Mouse (Mus musculus) frontal cortex, postnatal 14 days (tissue): ENCODE measurements around the gene Tcaim.
"Not testable (repeated sequence)": the region's sequence is repeated elsewhere in the genome, so short reads cannot be mapped to it uniquely, and the experiment has no call there.

ENCODE experiments used
- DNase-seq, 2 experiments: peaks; one replicate each; pipeline ENCODE4 v3.0.0; 2022; ENCODE audit warnings: low spot score in 2 of 2

Tcaim gene

DNA sequence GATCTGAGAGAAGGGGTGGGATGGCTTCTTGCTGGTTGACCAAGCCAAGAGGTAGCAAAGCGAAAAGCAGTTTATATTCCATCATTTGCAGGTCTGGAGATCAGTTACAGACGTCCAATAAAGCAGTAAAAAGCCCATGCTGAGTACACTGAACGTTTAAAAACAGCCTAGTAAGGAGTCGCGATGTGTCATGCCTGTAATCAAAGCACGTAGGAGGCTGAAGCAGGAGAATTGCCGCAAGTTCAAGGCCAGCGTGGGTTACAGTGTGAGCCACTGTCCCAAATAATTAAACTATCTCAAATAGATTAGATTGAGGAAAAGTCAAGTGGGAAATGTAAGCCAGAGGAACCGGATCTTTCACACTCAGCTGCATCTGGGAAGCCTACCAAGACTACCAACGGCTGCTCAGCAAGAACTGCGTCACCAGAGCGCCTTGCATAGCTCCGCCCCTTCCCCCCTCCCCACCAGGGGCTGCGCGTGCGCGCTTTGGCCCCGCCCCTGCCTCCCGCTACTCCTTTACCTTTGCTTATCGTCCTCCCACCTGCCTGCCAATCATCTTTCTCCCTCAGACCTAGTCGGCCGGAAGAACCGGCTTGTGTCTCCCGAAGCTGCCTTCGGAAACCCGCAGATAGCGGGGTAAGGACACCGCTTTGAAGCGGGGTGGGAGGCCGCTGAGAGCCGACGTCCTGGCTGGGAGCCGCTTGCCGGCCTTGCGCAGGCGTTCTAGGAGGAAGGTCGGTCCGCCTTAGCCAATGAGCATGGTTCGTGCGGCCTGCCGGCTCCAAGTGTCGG lies at the start of gene Tcaim:
Tcaim (plus strand) TSS at position 487 of the 792 bp plus-strand sequence.
- DNase-seq = peak; percentile 80 to 87

DNA sequence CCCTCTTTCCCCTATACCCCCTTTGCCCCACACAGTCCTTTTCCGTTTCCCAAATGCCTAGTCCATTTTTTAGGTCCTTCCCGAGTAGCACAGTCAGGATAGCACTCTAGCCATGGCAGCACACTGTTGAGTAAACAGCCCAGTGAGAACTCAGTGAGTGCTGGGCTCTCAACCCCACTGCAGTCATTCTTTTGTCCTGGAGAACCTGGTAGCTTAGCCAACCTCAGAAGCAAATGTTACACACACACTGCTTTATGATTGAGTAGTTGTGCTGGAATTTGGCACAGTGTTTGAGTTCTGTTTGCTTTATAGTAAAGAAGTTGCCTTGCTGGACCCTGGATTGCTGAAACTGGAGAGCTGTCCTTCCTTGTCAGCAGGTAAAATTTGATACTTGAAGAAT lies 47.7 kb upstream of the Tcaim start:
- no peak for DNase-seq

DNA sequence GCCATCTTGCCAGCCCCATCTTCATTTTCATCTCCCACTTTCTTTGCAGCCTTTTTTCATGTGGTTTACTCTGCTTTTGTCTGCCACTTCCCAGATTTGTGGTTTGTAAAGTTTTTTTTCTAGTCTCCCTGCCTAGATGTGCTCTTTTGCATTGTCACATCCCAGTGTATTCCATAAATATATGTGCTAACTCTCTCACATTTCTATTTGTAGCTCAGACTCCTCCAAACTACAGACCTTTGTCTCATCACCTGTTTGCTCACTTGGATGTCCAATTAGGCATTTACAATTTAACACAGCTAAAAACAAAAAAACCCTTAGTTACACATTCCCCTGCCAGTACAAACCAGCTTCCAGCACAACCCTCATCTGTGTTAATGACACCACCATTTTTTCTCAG lies 45.2 kb upstream of the Tcaim start:
- DNase-seq = no peak

DNA sequence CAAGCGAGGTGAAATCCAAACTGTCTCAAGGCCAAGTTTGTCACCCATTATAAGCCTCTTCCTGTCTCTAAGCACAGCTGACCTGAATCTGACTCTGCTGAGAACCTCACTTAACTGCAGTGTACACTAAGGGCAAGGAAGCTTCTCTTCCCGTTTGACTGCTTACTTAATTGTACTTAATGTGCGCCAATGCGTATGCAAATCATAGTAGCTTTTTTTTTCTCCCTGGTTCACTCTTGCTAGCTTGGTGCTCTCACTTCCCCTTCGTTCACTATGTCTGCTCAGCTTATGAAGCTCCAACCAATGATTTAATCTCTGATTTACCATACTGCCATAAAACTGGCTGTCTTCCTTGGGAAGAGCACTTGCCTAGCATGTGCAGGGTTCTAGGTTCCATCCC lies 20.1 kb upstream of the Tcaim start:
- no peak for DNase-seq

DNA sequence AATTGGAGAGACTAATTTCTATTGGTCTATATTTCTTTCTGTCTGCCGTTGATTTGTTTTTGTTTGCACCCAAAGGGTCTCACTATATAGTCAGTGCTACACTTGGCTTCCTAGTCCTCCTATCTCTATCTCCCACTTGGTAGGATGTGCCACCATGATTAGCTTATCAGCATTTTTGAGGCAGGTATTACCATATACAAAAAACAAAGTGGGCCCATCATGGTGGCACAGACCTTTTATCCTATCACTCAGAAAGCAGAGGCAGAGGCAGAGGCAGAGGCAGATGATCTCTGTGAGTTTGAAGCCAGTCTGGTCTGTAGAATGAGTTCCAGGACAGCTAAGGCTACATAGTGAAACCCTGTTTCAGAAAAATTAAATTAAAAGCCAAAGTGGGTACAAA lies 18.8 kb upstream of the Tcaim start:
- no peak for DNase-seq

DNA sequence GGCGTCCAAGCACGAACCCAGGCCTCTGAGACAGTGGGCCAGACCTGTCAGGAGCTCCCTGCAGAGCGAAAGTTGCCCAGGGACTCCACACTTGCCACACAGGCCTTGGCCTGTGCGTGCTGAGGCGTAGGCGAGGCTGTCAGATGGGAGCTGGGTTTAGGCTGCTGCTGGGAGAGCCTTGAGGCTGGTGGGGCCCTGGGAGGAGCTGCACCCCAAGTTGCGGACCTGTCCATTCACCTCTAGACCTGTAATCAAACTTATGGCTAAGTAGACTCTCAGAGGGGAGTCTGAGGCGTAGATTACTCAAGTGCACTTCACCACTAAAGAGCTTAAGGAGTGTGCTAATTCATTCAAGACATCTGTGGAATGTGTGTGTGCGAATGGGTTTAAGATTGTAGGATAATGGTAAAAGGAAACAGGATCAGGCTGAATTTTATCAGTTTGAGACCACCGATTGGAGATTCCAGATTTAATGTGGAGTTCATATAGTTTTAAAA lies 554 bp downstream of the Tcaim start:
- no peak for DNase-seq

DNA sequence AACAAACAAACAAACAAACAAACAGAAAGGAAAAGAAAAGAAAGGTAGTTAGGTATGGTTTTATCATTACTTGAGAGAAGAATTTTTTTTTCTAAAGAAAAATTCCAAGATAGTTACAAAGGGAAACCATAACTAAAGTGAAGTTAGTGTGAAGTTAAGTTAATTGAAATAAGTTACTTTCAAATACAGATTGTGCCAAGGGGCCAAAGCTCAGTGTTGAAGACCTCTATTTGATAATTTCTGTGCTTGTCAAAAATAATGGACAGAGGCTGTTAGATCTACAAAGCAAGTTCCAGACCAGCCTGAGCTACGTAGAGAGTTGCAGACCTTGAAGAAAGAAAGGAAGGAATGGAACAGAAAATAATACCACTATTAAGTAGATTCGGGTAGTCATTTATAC lies 1.8 kb downstream of the Tcaim start:
- no peak for DNase-seq

DNA sequence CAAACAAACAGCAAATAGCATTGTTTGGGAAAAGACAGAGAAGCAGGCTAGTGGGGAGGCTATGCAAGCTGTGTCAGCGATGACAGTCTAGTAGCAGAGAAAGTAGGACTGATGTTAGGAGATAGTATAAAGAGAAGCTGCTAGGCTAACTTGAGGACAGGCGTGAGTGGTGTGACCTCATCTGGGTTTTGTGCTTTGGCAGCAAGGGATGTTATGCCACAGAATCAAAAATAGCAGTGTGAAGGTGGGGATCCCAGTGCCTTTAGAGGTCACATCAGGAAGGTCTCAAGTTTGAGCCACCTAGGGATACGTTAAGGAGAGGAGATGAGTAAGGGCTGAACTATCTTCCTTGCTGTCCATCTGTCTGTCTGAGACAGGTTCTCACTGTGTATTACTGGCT lies 4.9 kb downstream of the Tcaim start:
- DNase-seq = no peak

DNA sequence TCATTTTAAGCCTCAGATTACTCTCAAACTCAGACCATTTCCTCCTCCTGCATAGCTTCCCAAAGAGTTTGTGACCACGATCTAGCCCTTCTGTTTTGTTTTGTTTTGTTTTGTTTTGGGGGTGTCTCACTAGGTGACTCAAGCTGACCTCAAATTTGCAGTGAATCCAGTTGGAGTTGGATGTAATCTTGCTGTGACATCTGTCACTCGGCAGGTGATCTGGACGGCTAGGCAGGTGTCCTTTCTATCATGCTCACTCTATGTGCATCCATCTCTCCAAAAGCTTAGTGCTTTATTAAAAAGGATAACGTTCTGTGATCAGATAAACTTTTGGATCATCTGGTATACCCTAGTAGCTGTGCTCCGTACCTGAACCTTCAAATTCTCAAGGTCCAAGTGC lies 7.0 kb downstream of the Tcaim start:
- DNase-seq = no peak

DNA sequence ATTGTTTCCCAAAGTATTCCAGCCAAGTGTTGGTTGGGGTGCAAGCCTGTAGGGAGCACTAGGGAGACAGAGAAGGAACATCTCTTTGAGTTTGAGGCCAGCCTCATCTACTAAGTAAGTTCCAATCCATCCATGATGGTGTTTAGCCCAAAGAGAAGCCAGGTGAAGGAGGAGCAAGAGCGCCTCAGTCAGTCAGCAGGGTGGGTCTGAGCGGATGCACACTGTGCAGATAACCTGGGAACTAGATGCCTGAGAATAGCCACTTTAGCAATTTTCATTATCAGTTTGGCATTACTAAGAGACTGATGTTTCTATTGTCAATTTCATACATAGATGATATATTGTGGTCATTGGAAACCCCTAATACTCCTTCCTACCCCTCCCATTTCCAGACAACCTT lies 9.4 kb downstream of the Tcaim start:
- DNase-seq = no peak

DNA sequence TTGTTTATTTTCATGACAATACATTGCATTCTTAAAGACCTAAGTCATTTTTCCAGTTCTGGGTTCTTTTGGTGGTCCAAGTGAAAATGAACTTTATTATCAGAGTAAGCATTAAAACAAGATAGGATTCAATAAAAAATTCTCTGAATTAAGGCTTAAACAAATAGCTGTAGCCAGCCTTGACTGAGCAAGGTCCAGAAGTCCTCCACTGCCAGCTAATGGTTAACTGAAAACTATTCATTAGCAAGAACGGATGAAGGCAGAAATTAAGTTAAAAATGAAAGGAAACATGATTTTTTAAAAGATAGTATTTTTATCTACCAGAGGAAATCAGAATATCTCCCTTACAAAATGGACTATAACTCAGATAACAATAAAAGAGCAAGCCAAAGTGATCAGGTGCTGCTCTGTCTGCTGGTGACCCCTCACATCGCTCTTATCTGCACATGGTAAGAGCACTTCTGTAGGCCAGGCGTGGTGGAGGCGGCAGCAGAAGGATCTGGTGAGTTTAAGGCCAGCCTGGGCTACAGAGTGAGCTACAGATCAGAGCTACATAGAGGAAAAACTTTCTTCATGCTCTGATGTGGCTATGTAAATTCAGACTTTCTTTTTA lies 10.0 kb downstream of the Tcaim start:
- no peak for DNase-seq

DNA sequence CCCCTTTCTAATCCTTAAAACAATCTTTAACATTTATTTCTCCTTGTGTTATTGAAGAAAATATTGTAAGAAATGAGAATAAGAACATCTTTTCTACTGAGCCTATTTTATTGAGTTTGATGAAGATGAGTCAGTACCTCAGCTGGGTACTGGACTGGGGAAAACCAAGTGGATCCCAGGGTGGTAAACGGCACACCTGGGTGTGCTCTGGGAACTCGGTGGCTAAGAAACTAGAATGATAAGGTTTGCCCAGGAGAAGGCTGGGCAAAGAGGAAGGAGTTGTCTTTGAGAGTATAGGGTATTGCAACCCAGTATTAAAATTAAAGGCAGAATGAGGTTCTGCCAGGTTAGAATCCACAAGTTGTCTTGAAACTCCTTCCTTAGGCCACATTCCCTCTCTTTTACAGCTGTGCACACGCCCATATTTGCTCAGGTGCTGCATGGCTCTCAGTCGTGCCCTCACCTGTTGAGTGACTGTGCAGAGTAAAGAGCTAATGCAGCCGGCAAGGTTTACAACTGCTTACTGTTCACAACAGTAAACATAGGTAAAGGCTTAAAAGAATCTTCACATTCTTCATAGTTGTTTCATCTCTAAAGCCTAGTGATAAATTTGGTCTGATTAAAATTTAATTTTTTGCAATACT lies 18.2 kb downstream of the Tcaim start:
- DNase-seq = no peak

DNA sequence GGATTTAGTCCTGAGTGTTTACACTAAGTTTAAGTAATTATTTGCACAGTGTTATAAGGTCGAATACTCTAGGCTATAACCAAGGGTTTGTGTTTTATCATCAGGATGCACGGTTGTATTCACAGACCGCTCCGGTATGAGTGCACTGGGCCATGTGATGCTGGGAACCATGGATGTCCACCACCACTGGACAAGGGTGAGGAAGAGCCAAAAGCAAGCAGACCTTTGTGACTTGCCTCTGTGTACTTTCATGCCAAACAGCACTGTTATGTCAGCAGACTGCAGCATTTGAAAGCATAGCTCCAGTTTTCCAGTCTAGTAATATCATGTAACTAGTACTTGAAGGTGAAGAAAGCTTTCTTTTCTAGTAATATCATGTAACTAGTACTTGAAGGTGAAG lies 21.4 kb downstream of the Tcaim start:
- no peak for DNase-seq

DNA sequence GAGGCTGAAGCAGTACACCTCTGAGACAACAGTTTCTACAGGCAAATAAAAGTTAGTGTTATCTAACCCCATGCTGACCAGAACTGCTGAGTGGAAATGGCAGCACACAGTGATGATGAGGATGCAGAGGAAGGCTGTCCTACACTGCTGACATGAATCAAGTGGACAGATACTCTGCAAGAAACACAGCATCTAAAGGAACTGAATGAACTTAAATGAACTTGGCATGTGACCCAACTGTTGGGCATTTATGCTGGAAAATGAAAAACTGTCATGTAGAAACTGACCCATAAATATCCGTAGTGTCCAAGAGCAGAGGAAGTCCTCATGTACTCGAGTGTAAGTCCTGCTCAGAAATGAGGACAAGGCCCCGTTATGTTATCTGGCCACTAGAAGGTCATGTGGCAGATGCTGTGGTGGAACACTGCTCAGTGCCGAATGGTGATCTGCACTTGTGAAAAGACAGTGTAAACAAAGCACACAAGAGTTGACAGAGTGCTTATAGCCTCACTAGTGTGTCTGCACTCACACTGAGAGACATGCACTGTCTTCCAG lies 24.6 kb downstream of the Tcaim start:
- no peak for DNase-seq

DNA sequence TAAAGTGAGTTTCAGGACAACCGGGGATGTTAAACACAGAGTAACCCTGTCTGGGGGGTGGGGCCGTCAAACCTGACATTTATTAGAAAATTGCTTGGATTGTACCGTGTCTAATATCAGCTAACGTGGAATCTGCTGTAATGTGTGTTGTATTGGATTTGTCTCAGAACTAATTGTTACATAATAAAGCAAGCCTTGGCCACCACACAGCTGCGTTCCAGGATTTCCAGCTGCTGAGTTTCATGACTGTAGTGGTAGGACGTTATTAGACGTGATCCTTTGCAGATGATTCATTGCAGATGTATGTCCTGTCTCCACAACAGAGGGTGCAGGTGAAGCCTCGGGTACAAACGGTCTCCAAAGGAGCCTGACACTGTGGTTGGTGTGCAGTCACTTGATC lies 30.8 kb downstream of the Tcaim start:
- DNase-seq = no peak

DNA sequence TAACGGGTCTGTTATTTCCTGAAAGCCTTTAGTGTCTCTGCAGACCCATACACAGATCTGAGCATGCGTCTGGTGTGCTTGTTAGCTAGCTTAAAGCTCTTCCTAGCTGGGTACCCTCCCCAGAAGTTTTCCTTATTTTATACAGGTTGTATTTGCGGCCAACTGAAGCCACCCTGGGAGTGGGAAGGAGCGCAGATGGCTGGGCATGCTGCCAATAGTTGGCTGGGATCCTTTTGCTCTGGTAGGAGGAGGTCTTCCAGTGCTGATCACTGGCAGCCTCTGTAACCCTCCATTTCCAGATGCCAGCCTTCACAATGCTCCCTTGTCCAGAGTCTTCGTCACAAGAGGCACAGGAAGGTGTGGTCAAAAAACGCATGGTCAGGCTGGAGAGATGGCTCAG lies 31.5 kb downstream of the Tcaim start:
- DNase-seq = peak; percentile 63 to 66

DNA sequence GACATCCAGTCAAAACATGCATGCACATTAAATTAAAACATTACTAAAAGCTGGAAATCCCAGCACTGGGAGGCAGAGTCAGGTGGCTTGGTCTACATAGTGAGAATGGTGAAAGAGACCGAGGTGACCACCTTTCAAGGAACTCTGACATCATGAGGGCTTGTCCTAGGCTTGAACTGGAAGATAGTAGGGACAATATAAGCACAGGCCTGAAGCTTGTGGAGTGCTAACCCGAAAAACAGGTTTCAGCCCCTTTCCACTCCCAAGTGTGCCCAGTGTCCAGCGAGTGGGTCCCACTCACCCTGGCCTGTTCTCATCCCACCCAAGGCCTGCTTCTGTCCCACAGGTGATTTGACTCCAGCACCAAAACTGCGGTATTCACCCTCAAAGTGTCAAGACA lies 31.9 kb downstream of the Tcaim start:
- DNase-seq = no peak

DNA sequence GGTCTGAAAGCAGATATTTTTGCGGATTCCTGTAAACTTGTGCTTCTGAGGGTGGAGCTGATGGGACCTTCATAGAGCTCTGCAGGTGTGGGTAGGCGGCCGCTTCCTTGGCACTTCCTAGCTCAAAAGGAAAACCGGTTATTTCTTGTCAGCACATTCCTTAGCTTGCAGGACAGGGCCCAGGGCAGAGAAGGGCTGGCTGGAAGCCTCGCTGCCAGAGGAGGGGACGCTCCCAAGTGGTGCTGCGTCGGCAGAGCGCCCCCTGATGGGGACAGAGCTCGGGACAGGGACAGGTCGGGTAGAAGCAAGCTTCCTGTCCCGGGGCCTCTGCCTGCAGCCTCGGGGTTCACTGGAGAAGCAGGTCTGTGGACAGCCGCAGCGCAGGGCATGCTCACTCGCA lies 32.3 kb downstream of the Tcaim start:
- DNase-seq = no peak

DNA sequence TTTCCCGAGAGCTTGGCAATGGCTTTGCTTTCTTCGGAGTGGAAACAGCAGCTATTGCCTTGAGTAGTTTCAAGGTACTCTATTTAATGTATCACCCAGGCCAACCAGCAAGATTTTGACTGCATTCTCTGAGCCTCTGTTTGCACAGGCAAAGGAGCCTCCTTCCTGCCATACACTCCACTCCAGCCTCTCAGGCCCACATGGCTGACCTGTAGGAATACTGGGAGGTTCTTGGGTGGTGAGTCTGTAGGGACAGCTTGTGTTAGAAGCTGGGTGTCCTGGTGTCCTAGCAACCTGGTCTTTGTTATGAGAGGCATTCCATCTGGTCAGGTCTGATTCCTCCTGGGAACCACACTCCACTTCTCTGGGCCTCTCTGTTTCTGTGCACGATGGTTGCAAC lies 38.4 kb downstream of the Tcaim start, which contains the start of gene Gm35549:
Gm35549 (minus strand) TSS at position 276 of the 400 bp plus-strand sequence.
- no peak for DNase-seq

DNA sequence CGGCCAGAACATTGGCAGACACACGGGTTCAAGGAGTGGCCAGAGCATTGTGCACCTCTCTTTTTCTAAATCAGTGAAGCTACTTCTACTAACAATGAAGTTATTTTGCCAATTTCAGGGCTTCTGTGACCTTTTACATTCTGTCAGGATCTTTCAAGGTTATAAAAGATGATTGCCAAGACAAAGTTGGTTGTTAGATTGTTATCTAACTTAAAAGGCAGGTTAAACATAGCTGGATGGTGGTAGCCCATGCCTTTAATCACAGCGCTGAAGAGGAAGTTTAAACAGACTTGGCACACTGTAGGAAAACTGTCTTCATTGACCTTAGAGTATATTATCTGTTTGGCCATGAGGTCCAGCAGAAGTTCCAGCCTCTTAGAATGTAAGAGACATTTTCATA lies 40.3 kb downstream of the Tcaim start:
- DNase-seq = no peak

DNA sequence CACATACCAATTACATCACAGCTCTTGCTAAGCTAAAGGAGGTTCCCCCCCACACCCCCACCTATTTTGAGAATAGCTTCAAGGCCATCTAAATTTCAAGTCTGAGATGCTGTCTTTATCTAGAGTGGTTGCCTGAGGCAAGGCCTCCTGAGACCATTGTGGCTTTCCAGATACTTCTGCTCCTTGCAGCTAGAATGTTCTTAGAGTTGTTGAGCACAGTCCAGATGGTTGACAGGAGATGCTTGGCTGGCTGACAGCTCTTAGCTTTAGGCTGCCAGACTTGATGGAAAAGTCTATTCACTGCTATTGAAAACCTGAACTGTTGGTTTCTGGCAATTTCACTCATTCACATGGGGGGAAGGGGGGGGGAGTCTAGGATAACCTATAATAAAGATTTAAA lies 40.8 kb downstream of the Tcaim start:
- DNase-seq = peak in 1 of 2 experiments; percentile 31

DNA sequence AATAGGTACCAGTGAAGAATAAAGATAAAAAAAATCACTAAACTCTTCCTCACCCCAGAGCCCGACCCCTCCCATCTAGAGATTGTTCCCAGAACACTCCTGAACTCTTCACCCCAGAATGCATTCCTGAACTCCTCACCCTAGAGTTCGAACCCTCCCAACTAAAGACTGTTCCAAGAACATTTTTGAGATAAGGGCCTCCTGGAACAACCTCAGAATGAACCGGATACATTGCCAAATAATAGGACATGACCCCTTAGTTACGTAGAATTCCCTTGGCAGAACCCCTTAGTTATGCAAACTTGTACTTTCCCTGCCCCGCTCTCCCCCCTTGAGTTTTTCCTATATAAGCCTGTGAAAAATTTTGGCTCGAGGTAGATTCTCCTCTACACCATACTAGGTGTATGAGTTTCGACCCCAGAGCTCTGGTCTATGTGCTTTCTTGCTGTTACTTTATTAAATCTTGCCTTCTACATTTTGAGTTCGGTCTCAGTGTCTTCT lies 42.5 kb downstream of the Tcaim start:
- not testable (repeated sequence) for DNase-seq
